Mouse (Mus musculus) brown adipose tissue, adult 24 weeks (tissue): ENCODE results near the gene Olfr1329. TPM values are rescaled to one million over a fixed set of nuclear protein-coding genes. Genes with fewer than 3 reads are reported as not detected.
"Not testable (repeated sequence)": the region's sequence is repeated elsewhere in the genome, so short reads cannot be mapped to it uniquely, and the experiment has no call there.

Experiments
- H3K27ac ChIP-seq: fragments of 200-500 bp; replicated peaks from 2 replicates; pipeline ENCODE4 v1.5.1; 2012; ENCODE audit warnings: low read depth, mild to moderate bottlenecking, low read length
- H3K4me1 ChIP-seq: fragments of 200-500 bp; 2 replicates; pipeline ENCODE4 v1.6.1; 2012; ENCODE audit warnings: low read length, mixed read lengths; ENCODE audit not compliant: control insufficient read depth, insufficient read depth, insufficient read length
- H3K4me3 ChIP-seq: fragments of 200-500 bp; 2 replicates; pipeline ENCODE4 v1.5.1; 2012; ENCODE audit warnings: low read depth, mild to moderate bottlenecking, low read length, moderate library complexity; ENCODE audit not compliant: insufficient read depth
- polyA plus RNA-seq: library from polyadenylated mRNA; stranded (reverse); fragments of >200 nt; gene quantifications from 2 replicates; pipeline ENCODE4 v1.2.4, GENCODE M21; 2012; ENCODE audit not compliant: missing spikeins, insufficient read depth, insufficient read length

The Olfr1329 gene
- polyA plus RNA-seq, result not detected in 2 replicates

GRCm38 (mm10) chr4:118917365-118917764, at the start of gene Olfr1329:
Olfr1329 (minus strand) TSS chr4:118917465.
- H3K4me3 ChIP-seq, H3K4me1 ChIP-seq, H3K27ac ChIP-seq: not testable (repeated sequence)

- Histone ChIP-seq H3K4me3 (no peak within 1 kb of the TSS), H3K27ac (peak within 1 kb of the TSS; percentile 60), H3K4me1 (peaks cover 4% of the 10 kb centered on the region)
Observed at GRCm38 (mm10) chr4:118961141-118961628, 43.9 kb upstream of the Olfr1329 start, which contains the start of gene Lao1. Lao1 (plus strand) TSS chr4:118961578.

- no peak overlapping the region for H3K4me3 ChIP-seq
- no peak overlapping the region for H3K27ac ChIP-seq
- peaks cover 7% of the 10 kb centered on the region for H3K4me1 ChIP-seq
Observed at GRCm38 (mm10) chr4:118958812-118959211, 41.5 kb upstream of the Olfr1329 start.

- H3K4me3 ChIP-seq, result no peak within 1 kb of the TSS
- no peaks in the 10 kb centered on the region for H3K4me1 ChIP-seq
- no peak within 1 kb of the TSS for H3K27ac ChIP-seq
Observed at GRCm38 (mm10) chr4:118938512-118938911, 21.2 kb upstream of the Olfr1329 start, which contains the start of gene Olfr1328. Olfr1328 (minus strand) TSS chr4:118938612.

- not testable (repeated sequence) for H3K27ac ChIP-seq, H3K4me3 ChIP-seq, H3K4me1 ChIP-seq
Observed at GRCm38 (mm10) chr4:118931326-118931725, 14.1 kb upstream of the Olfr1329 start.

- Histone ChIP-seq H3K4me1 (no peaks in the 10 kb centered on the region), H3K4me3 (no peak overlapping the region), H3K27ac (no peak overlapping the region)
Observed at GRCm38 (mm10) chr4:118901981-118902380, 15.3 kb downstream of the Olfr1329 start.

- H3K27ac ChIP-seq, result no peak within 1 kb of the TSS
- H3K4me1 ChIP-seq, result no peaks in the 10 kb centered on the region
- no peak within 1 kb of the TSS for H3K4me3 ChIP-seq
Observed at GRCm38 (mm10) chr4:118888297-118888696, 29.0 kb downstream of the Olfr1329 start, which contains the start of gene Olfr1330. Olfr1330 (plus strand) TSS chr4:118888597.

GRCm38 (mm10) chr4:118867566-118867965, 49.7 kb downstream of the Olfr1329 start:
- no peaks in the 10 kb centered on the region for H3K4me1 ChIP-seq
- H3K27ac ChIP-seq, result no peak overlapping the region
- H3K4me3 ChIP-seq, result no peak overlapping the region

Other genes with a start within 250 kb of the Olfr1329 start
- not detected in 2 replicates for gene Olfr1342, start 224.7 kb downstream of the Olfr1329 start, polyA plus RNA-seq
- not detected in 2 replicates for gene Olfr1341, start 213.9 kb downstream of the Olfr1329 start, polyA plus RNA-seq
- not detected in 2 replicates for gene Olfr1340, start 197.3 kb downstream of the Olfr1329 start, polyA plus RNA-seq
- gene Olfr1339, start 185.3 kb downstream of the Olfr1329 start, polyA plus RNA-seq, result not detected in 2 replicates
- not detected in 2 replicates for gene Olfr1338, start 158.7 kb downstream of the Olfr1329 start, polyA plus RNA-seq
- gene Olfr1337, start 134.9 kb downstream of the Olfr1329 start, polyA plus RNA-seq, result not detected in 2 replicates
- not detected in 2 replicates for gene Olfr1335, start 107.5 kb downstream of the Olfr1329 start, polyA plus RNA-seq
- not detected in 2 replicates for gene Olfr1333, start 81.2 kb downstream of the Olfr1329 start, polyA plus RNA-seq
- not detected in 2 replicates for gene Olfr1331, start 52.8 kb downstream of the Olfr1329 start, polyA plus RNA-seq
- not detected in 2 replicates for gene Olfr1330, start 28.9 kb downstream of the Olfr1329 start, polyA plus RNA-seq
- not detected in 2 replicates for gene Olfr1328, start 21.1 kb upstream of the Olfr1329 start, polyA plus RNA-seq
- gene Lao1, start 44.1 kb upstream of the Olfr1329 start, polyA plus RNA-seq, result not detected in 2 replicates
- 2.8 and 7.4 TPM in 2 replicates for gene Slc2a1, start 191.2 kb upstream of the Olfr1329 start, polyA plus RNA-seq